Mouse (Mus musculus): ENCODE data around the gene Cldnd2.
"Not testable (repeated sequence)": the region's sequence is repeated elsewhere in the genome, so short reads cannot be mapped to it uniquely, and the experiment has no call there.

Cldnd2 gene

GRCm38 (mm10) chr7:43440482-43440881, at the start of gene Cldnd2:
Cldnd2 (plus strand) TSS chr7:43440782.
- no peak for DNase-seq

- DNase-seq = no peak
Measured at GRCm38 (mm10) chr7:43392349-43393121, 48.0 kb upstream of the Cldnd2 start.

DNA sequence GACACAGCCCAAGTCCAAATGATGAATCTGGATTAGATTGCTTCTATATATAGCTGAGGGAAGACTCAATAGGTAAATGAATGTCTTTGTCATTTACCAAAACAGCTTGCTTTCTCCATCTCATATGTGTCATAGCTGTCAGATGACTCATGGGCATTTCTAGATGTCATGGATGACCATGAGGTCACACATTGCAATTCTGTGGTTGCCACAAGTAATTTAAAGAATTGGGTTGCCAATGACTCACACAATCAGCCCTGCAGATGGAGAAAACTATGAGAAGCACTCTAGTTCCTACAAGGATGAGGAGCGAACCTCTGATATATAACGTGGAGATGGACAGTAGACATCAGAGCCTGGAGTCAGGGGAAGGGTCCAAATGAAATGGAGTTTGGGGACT, 41.1 kb upstream of the Cldnd2 start:
- no peak for DNase-seq

GRCm38 (mm10) chr7:43402718-43403117, 37.9 kb upstream of the Cldnd2 start:
- no peak for DNase-seq

GRCm38 (mm10) chr7:43407573-43407972, 33.0 kb upstream of the Cldnd2 start:
- no peak for DNase-seq

- DNase-seq = no peak
Measured at GRCm38 (mm10) chr7:43408131-43408553, 32.4 kb upstream of the Cldnd2 start, which contains the start of gene Siglecg. Siglecg (plus strand) TSS chr7:43408204.

DNA sequence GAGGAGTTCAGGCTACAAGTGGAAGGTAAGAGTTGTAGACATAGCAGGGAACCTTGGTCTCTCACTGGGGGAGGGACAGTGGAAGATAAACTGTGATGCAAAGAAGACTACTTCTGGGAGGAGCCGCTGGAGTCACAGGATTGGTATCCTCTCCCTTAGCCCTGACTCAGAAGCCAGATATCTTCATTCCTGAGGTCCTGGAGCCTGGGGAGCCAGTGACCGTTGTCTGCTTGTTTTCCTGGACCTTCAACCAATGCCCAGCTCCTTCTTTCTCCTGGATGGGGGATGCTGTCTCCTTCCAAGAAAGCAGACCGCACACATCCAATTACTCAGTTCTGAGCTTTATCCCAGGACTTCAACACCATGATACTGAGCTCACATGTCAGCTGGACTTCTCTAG, 31.5 kb upstream of the Cldnd2 start:
- DNase-seq = no peak

- not testable (repeated sequence) for DNase-seq
Measured at GRCm38 (mm10) chr7:43411724-43412123, 28.9 kb upstream of the Cldnd2 start.

GRCm38 (mm10) chr7:43417298-43417697, 23.3 kb upstream of the Cldnd2 start:
- no peak for DNase-seq

- peak; percentile 67 for DNase-seq
Measured at GRCm38 (mm10) chr7:43422995-43423617, 17.5 kb upstream of the Cldnd2 start.

GRCm38 (mm10) chr7:43423991-43424625, 16.5 kb upstream of the Cldnd2 start:
- DNase-seq = no peak

GRCm38 (mm10) chr7:43427406-43427805, 13.2 kb upstream of the Cldnd2 start, which contains the start of gene Lim2:
Lim2 (plus strand) TSS chr7:43427670.
- DNase-seq = no peak

DNA sequence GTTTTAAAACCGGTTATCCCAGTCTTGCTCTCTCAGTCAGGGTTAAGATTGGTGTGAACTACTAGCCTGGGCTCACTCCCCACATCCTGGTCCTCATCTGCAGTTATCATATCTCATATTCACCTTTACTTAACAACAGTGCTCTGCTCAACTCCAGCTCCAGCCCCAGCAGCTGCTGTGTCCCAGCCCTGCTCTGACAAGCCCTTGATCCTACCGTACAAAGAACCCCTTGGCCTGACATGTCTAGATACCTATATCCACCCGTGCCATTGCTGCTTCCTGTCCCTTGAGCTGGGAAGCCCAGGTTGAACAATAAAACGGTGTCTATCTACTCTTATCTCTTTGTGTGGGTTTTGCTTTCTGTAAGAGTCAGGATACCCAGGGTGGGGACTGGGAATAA, 11.1 kb upstream of the Cldnd2 start:
- DNase-seq = no peak

DNA sequence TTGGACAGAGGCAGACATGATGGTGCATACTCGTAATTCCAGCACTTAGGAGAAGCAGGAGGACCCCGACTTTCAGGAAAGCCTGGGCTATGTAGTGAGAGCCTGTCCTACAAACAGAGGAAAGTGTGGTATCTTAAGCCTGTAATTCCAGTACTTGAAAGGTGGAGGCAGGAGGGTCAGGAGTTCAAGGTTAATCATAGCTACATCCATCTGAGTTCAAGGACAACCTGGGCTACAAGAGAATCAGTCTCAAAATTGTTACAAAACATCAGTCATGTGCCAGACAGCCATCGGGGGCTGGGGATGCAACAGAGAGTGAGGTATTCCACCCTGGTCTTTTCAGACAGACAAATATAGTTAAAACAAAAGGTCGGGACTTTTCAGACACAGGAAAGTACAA, 7.7 kb upstream of the Cldnd2 start:
- no peak for DNase-seq

- no peak for DNase-seq
Measured at GRCm38 (mm10) chr7:43434676-43435075, 5.9 kb upstream of the Cldnd2 start.

DNA sequence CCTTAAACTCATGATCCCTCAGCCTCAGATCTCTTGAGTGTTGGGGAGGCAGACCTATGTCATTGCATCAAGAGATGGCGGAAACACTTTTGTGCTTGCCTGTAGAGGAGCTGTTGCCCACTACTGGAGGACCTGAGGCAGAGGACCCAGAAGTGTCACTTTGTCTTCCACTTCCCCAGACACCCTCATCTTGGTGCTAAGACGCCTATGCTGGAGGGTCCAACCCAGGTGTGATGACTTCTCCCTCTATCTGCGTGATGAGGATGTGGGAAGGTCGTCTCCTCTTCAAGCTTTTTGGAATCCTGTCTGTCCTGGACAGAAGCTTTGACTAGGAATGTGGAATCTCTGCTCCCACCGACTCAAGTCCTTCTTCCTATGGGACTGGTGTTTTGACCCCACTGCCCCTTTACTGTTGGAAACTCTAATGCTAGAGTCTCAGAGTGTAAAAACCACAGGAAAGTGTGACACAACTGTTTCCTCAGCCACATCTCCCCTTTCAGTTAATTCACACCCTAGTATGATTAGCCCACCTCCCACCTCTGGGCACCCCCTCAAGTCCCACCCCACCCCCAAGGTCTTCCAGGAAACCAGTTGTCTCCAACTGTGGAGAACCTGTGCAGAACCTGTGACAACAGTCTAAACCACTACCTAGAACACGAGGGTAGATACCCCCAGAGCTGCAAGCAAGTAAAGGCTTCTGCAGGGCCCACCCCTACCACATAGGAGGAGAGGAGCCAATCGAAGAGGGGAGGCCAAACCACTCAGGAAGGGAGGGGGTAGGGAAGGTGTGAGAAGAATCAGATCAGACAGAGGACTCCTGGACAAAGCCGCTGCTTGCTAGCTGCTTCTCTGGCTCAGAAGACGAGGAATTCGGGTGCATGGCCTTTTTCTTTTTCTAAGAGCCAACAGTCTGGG, 4.0 kb upstream of the Cldnd2 start, which contains the start of gene Nkg7:
Nkg7 (plus strand) TSS at position 733 of the 915 bp plus-strand sequence.
- no peak for DNase-seq

- DNase-seq = no peak
Measured at GRCm38 (mm10) chr7:43438611-43439010, 2.0 kb upstream of the Cldnd2 start.

DNA sequence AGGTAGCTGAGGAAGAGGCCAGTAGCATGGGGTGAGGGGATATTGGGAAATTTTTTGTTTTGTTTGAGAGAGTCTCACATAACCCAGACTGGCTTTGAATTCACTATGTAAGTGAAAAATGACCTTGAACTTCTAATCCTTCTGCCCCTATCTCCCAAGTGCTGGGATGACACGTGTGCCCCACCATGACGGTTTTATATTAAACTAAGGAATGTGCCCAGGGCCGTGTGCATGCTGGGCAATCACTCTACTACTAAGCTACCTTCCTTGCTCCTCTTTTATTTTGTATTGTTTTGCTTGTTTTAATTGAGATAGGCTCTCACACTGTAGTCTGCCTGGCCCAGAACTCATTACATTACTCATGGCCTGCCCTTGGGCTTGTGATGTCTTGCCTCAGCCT, 489 bp downstream of the Cldnd2 start:
- DNase-seq = no peak

DNA sequence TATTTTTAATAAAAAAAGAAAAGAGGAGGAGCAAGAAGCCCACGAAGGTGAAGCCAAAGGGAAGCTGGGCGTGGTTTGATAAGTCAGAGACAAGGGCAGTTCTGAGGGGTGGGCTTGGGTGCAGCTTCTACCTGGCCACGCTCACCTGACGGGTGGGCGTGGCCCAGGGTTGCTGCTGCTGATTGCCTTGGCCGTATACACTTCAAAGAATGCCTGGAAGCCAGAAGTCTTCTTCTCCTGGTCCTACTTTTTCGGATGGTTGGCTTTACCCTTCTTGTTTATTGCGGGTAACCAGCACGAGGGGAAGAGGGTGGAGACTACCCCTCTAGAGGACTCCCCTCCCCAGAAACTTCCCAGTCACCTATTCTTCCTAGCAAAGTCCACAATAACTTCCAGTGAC, 2.1 kb downstream of the Cldnd2 start:
- DNase-seq = no peak

- peak; percentile 52 for DNase-seq
Measured at GRCm38 (mm10) chr7:43443126-43443916, 2.7 kb downstream of the Cldnd2 start.

GRCm38 (mm10) chr7:43443917-43444293, 3.3 kb downstream of the Cldnd2 start, which contains the start of the genes Etfb and Gm45233:
Etfb (plus strand) TSS chr7:43444083.
Gm45233 (plus strand) TSS chr7:43444128.
- peak; percentile 94 for DNase-seq

DNA sequence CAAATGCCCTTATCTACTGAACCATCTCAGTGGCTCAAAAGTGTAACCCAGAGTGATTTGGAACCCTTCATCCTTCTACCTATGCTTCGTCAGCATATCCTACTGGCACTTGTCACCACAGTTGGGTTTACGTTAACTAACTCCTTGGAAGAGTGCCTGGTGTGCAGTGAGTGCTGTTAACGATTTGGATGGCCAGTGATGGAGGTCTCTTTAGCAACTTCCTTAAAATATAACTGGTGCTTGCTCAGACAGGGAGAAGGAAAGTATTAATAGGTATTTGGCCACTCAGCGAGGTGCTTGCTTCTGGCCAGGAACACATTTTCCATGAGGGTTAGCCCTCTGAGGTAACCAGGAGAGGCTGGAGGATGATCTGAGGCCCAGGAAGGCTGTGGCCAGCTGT, 7.2 kb downstream of the Cldnd2 start:
- no peak for DNase-seq

Measured in cerebellum, adult 11 months (tissue).